Mouse (Mus musculus): ENCODE measurements around the gene BC004004. TPM values are rescaled to one million over a fixed set of nuclear protein-coding genes. Genes with fewer than 3 reads are reported as not detected.
"Not testable (repeated sequence)": the region's sequence is repeated elsewhere in the genome, so short reads cannot be mapped to it uniquely, and the experiment has no call there.

BC004004 gene
- total RNA-seq, 2 experiments from 2014 or later, result 96.8 to 96.9 TPM

- no peak for DNase-seq (ENCODE audit: extremely low spot score in 1 of 2, low spot score in 1 of 2)
Observed at GRCm38 (mm10) chr17:29258921-29259320, 9.7 kb upstream of the BC004004 start.

- DNase-seq (ENCODE audit: extremely low spot score in 1 of 2, low spot score in 1 of 2), result peak; percentile 59 to 87
Observed at GRCm38 (mm10) chr17:29259489-29259888, 9.1 kb upstream of the BC004004 start.

DNA sequence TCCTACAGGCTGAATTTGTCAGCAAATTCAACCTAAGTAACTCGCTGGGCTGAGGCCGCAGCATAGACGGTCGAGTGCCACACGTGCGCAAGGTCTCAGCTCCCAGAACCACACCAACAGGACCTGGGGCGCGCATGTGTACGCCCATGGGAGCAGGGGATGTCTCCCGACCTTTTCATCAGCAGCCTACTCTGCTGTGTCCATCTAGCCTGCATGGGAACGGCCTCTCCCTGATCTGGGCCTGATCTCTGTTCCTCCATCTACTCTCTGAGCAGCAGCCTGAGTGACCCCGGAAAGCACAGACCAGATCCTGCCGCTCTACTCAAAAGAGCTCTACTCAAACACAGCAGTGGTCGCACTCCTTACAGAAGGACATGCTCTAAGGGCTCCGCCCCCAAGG, 8.1 kb upstream of the BC004004 start:
- DNase-seq (ENCODE audit: extremely low spot score in 1 of 2, low spot score in 1 of 2), result no peak

GRCm38 (mm10) chr17:29261603-29262258, 6.9 kb upstream of the BC004004 start:
- no peak for DNase-seq (ENCODE audit: extremely low spot score in 1 of 2, low spot score in 1 of 2)

DNA sequence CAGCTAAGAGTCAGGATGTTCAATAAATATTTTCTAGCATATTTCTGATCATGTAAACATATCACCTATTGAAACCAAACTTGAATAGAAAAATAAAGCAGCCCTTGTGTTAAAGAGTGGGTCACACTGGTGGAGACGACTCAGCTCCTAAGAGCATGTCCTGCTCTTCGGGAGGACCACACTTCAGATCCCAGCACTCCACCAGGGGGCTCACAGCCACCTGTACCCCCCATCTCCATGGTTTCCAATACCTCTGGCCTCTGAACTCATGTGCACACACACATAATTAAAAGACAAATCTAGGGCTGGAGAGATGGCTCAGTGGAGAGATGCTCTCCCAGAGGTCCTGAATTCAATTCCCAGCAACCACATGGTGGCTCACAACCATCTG, 6.3 kb upstream of the BC004004 start:
- no peak for DNase-seq (ENCODE audit: extremely low spot score in 1 of 2, low spot score in 1 of 2)

- no peak for DNase-seq (ENCODE audit: extremely low spot score in 1 of 2, low spot score in 1 of 2)
Observed at GRCm38 (mm10) chr17:29263417-29263816, 5.2 kb upstream of the BC004004 start.

DNA sequence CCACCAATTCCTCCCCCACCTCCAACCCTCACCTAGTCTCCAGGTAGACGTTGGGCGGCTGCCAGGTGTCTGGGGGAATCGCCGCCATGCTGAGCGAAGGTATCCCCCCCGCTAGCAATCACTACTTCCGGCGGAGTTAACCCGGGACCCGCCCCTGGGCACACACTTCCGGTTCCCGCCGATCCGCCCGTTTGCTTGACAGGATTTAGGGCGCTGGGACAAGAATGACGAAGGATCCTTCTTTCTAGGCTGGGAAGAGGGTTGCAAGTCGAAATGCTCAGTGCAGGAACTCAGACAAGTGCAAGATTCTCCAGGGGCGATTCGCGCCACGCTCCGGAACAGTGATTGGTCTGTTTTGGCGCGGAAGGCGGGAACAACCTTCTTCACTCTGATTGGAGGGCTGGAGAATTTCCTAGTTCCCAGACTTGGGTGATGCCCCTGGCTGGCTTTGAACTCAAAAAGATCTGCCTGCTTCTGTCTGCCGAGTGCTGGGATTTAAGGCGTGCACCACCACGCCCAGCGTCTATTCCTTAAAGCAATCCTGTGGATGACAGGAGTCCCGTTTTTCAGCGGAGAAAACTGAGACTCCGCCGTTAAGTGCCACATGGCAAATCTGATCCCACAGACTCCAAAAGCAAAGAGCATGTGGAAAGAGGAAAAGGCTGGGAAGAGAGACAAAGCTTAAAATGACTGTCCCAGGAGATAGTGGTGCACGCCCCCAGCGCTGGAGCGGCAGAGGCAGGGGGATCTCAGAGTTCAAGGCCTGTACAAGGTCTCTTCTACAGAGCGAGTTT, 4.6 kb upstream of the BC004004 start, which contains the start of gene Ppil1:
Gene Ppil1, minus strand, starts transcription at position 347 of the 794 bp plus-strand sequence.
- peak; percentile 70 to 79 for DNase-seq (ENCODE audit: extremely low spot score in 1 of 2, low spot score in 1 of 2)

DNA sequence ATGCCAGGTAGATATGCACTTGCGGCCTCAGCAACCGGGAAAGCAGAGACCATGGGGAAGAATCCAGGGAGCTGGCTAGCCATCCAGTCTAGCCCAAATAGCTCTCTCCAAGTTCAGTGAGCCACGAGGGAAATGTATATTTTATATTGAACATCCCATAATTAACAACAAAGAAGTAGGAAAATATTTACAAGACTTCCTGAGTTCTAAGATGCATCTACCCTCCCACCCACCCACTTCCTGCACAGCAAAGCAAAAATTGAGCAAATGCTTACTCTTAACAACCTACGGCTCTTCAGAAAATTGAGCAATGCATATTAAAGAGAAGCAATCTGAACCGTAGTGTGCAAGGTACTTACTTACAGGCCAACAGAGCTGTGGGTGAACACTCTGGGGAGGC, 3.8 kb upstream of the BC004004 start:
- no peak for DNase-seq (ENCODE audit: extremely low spot score in 1 of 2, low spot score in 1 of 2)

DNA sequence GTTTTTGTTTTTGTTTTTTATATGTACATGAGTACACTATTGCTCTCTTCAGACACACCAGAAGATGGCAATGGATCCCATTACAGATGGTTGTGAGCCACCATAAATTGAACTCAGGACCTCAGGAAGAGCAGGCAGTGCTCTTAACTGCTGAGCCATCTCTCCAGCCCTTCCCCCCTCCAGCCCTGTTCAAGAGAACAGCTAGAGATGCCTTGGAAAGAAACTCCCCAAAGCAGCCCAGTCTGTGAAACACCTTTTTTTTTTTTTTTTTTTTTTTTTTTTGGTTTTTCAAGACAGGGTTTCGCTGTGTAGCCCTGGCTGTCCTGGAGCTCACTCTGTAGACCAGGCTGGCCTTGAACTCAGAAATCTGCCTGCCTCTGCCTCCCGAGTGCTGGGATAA, 1.5 kb upstream of the BC004004 start:
- DNase-seq (ENCODE audit: extremely low spot score in 1 of 2, low spot score in 1 of 2), result not testable (repeated sequence)

GRCm38 (mm10) chr17:29267931-29268681, 482 bp upstream of the BC004004 start:
- no peak for DNase-seq (ENCODE audit: extremely low spot score in 1 of 2, low spot score in 1 of 2)

DNA sequence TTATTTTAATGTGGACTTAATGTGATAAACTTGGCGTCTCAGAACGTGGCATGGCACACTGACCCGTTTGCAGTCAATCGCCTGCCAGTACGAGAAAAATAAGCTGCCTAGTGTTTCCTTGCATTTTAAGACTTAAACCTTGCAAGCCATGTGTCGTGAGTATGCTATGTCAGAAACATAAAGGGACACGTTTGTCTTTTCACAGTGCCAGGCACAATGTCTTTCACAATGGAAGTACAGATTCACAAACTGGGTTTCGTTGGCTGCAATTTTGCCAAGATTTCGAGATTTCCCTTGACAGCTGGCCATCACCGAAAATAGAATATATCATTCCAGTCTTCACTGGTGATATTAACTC, 740 bp downstream of the BC004004 start:
- DNase-seq (ENCODE audit: extremely low spot score in 1 of 2, low spot score in 1 of 2), result no peak

DNA sequence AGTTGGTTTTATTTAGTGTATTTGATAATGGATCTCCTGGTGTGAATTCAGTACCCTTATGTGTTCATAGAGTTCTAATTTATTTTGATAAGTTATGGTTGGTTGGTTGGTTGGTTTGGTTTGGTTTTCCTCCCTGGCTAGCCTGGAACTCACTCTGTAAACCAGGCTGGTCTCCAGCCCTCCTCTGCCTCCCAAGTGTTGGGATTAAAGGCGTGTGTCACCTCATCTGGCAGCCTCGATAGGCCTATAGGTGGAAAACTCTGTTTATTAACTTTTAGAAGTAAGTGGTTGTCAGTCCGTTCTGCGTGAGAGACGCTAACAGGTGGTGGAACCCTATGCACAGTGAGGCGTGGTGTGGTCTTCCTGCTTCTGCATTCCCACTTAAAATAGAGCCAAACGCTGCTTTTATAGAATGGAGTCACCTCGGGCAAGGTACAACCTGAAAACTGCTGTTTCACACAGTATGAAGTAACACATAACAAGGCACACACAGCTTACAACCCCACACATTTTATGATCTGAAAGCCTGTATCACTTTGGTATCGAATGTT, 1.6 kb downstream of the BC004004 start:
- no peak for DNase-seq (ENCODE audit: extremely low spot score in 1 of 2, low spot score in 1 of 2)

GRCm38 (mm10) chr17:29273156-29273555, 4.6 kb downstream of the BC004004 start:
- no peak for DNase-seq (ENCODE audit: extremely low spot score in 1 of 2, low spot score in 1 of 2)

GRCm38 (mm10) chr17:29273889-29274288, 5.3 kb downstream of the BC004004 start:
- DNase-seq (ENCODE audit: extremely low spot score in 1 of 2, low spot score in 1 of 2), result no peak

DNA sequence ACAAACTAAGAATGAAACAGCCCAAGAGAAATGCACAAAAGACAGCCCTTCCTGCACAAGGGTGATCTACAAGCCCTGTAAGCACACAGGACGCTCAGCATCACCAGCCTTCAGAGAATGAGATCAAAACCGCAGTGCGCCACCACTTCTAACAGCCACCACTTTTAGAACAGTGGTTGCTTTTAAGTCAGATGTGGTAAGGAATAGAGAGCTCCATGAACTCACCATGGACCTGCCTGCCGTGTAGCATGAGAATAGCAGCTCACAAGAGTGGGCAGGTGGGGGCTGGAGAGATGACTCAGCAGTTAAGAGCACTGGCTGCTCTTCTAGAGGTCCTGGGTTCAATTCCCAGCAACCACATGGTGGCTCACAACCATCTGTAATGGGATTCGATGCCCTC, 11.8 kb downstream of the BC004004 start:
- no peak for DNase-seq (ENCODE audit: extremely low spot score in 1 of 2, low spot score in 1 of 2)

GRCm38 (mm10) chr17:29281541-29281940, 13.0 kb downstream of the BC004004 start:
- no peak for DNase-seq (ENCODE audit: extremely low spot score in 1 of 2, low spot score in 1 of 2)

GRCm38 (mm10) chr17:29282216-29282952, 13.8 kb downstream of the BC004004 start:
- no peak for DNase-seq (ENCODE audit: extremely low spot score in 1 of 2, low spot score in 1 of 2)

GRCm38 (mm10) chr17:29291793-29292192, 23.2 kb downstream of the BC004004 start:
- no peak for DNase-seq (ENCODE audit: extremely low spot score in 1 of 2, low spot score in 1 of 2)

- DNase-seq (ENCODE audit: extremely low spot score in 1 of 2, low spot score in 1 of 2), result no peak
Observed at GRCm38 (mm10) chr17:29292996-29293395, 24.4 kb downstream of the BC004004 start.
